Mouse (Mus musculus): Measurements from ENCODE around the gene Rsg1. TPM values are rescaled to one million over a fixed set of nuclear protein-coding genes. Genes with fewer than 3 reads are reported as not detected.

Gene Rsg1
- polyA plus RNA-seq, 1 experiment from 2014 or later = 3.3 TPM

DNA sequence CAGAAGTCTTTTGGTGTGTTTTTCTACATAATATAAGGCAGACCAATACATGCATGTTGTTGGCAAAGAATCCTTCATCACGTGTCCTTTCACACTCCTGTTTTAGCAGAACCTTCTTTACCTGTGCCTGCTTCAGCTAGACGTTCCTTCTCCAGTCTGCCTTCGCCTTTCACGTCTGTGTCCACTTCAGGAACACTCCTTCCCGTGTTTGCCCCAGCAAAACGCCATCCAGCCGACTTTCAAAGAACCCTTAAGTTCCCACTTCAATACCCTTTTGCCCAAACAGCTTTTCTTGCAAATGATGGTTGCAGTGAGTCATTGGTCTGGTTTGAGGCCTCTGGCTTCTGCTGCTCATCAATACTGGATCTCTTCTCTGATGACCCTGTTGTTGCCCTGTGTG lies 22.5 kb upstream of the Rsg1 start:
- ATAC-seq = no peak
- H3K36me3 ChIP-seq = peaks cover 70% of the 10 kb centered on the region
- no peaks in the 10 kb centered on the region for H3K27me3 ChIP-seq (replicated peaks)
- H3K4me3 ChIP-seq = no peak overlapping the region
- H3K27ac ChIP-seq = no peak overlapping the region
- no peak overlapping the region for H3K4me2 ChIP-seq
- no peaks in the 10 kb centered on the region for H3K9me3 ChIP-seq (replicated peaks)
- 83% methylated on average over 7 of the region's 7 CpGs for WGBS (ENCODE audit: insufficient replicate concordance)
- peaks cover 3% of the 10 kb centered on the region for H3K4me1 ChIP-seq
- no peak overlapping the region for H3K9ac ChIP-seq

GRCm38 (mm10) chr4:141194553-141194952 lies 19.2 kb upstream of the Rsg1 start:
- Histone ChIP-seq H3K27me3 (replicated peaks) (no peaks in the 10 kb centered on the region), H3K4me1 (peaks cover 7% of the 10 kb centered on the region), H3K4me3 (no peak overlapping the region), H3K36me3 (peaks cover 95% of the 10 kb centered on the region), H3K27ac (no peak overlapping the region), H3K9ac (no peak overlapping the region), H3K4me2 (no peak overlapping the region), H3K9me3 (replicated peaks) (no peaks in the 10 kb centered on the region)
- ATAC-seq = no peak
- 82% methylated on average over 6 of the region's 6 CpGs for WGBS (ENCODE audit: insufficient replicate concordance)

- no peak for ATAC-seq
- H3K9ac ChIP-seq = no peak overlapping the region
- no peak overlapping the region for H3K4me3 ChIP-seq
- no peak overlapping the region for H3K4me2 ChIP-seq
- 83% methylated on average over 13 of the region's 13 CpGs for WGBS (ENCODE audit: insufficient replicate concordance)
- peaks cover 12% of the 10 kb centered on the region for H3K4me1 ChIP-seq
- H3K36me3 ChIP-seq = peaks cover 98% of the 10 kb centered on the region
- H3K9me3 ChIP-seq (replicated peaks) = no peaks in the 10 kb centered on the region
- H3K27ac ChIP-seq = no peak overlapping the region
- H3K27me3 ChIP-seq (replicated peaks) = no peaks in the 10 kb centered on the region
These were observed 16.6 kb upstream of the Rsg1 start for GRCm38 (mm10) chr4:141196981-141197685.

GRCm38 (mm10) chr4:141197686-141198035 lies 16.1 kb upstream of the Rsg1 start:
- no peak for ATAC-seq
- Histone ChIP-seq H3K36me3 (peaks cover 98% of the 10 kb centered on the region), H3K9ac (no peak overlapping the region), H3K27me3 (replicated peaks) (no peaks in the 10 kb centered on the region), H3K4me2 (no peak overlapping the region), H3K4me1 (peaks cover 12% of the 10 kb centered on the region), H3K4me3 (no peak overlapping the region), H3K9me3 (replicated peaks) (no peaks in the 10 kb centered on the region), H3K27ac (no peak overlapping the region)
- WGBS (ENCODE audit: insufficient replicate concordance) = 95% methylated on average over 13 of the region's 13 CpGs

DNA sequence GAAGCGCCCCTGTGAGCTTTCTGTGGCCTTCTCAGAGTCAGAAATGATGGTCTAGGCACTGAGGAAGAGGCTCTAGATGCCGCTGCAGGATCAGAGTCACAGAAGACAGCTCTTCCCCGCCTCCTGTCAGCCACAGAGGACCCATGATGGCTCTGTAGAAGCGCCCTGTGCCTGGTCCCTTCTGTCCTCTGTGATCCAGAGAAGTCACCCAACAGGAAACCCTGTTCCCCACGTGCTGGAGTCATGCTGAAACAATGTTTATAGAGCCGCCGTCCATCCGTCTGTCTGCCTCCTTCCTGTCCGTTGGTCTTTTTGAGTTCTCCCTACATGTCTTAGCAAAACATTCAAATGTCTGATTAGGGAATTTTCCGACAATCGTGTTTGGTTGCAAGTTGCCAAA lies 12.8 kb upstream of the Rsg1 start:
- H3K36me3 ChIP-seq = peaks cover 91% of the 10 kb centered on the region
- no peak for ATAC-seq

GRCm38 (mm10) chr4:141202192-141202591 lies 11.6 kb upstream of the Rsg1 start:
- peaks cover 79% of the 10 kb centered on the region for H3K36me3 ChIP-seq
- no peak overlapping the region for H3K4me3 ChIP-seq
- no peaks in the 10 kb centered on the region for H3K27me3 ChIP-seq (replicated peaks)
- WGBS (ENCODE audit: insufficient replicate concordance) = 86% methylated on average over 6 of the region's 6 CpGs
- no peak for ATAC-seq
- H3K9me3 ChIP-seq (replicated peaks) = no peaks in the 10 kb centered on the region
- no peak overlapping the region for H3K9ac ChIP-seq
- peaks cover 6% of the 10 kb centered on the region for H3K4me1 ChIP-seq
- no peak overlapping the region for H3K27ac ChIP-seq
- no peak overlapping the region for H3K4me2 ChIP-seq

More for the DNA sequence above, 12.8 kb upstream of the Rsg1 start:
- no peak overlapping the region for H3K9ac ChIP-seq
- peak overlapping the region; percentile 7; the same call in 1 of the 2 replicates for H3K27ac ChIP-seq
- H3K4me2 ChIP-seq = no peak overlapping the region
- WGBS (ENCODE audit: insufficient replicate concordance) = 52% methylated on average over 11 of the region's 11 CpGs
- peaks cover 12% of the 10 kb centered on the region for H3K4me1 ChIP-seq
- H3K9me3 ChIP-seq (replicated peaks) = no peaks in the 10 kb centered on the region
- H3K27me3 ChIP-seq (replicated peaks) = no peaks in the 10 kb centered on the region
- no peak overlapping the region for H3K4me3 ChIP-seq

DNA sequence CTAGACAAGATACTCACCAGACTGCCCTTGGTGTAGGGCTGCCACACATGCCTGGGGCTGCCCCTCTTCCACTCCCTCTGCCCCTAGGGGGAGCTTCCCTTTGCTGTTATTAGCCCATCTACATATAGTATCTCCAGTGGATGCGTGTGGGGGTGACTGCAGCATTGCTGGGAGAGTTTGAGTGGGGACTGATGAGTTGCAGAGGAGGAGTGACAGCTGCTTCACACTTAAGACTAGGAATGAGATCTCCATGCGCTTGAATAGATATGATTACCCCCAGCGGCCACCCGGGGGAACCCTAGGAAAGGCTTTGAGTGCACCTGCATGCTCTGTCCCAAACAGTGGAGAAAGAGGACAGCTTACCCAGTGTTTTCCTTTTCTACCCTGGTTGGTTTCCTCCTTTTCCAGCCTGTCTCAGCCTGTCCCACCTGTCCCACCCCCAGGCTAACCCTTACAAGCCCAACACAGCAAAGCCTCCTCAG lies 9.1 kb upstream of the Rsg1 start:
- H3K27ac ChIP-seq = no peak overlapping the region
- WGBS (ENCODE audit: insufficient replicate concordance) = 77% methylated on average over 4 of the region's 4 CpGs
- ATAC-seq = no peak; the same call in 1 of the 2 replicates
- no peak overlapping the region for H3K4me2 ChIP-seq
- no peaks in the 10 kb centered on the region for H3K27me3 ChIP-seq (replicated peaks)
- no peaks in the 10 kb centered on the region for H3K9me3 ChIP-seq (replicated peaks)
- peaks cover 55% of the 10 kb centered on the region for H3K36me3 ChIP-seq
- H3K4me1 ChIP-seq = 0 out of 2 replicates have a peak, but pooled peaks cover 5% of the 10 kb centered on the region
- no peak overlapping the region for H3K9ac ChIP-seq
- H3K4me3 ChIP-seq = no peak overlapping the region

DNA sequence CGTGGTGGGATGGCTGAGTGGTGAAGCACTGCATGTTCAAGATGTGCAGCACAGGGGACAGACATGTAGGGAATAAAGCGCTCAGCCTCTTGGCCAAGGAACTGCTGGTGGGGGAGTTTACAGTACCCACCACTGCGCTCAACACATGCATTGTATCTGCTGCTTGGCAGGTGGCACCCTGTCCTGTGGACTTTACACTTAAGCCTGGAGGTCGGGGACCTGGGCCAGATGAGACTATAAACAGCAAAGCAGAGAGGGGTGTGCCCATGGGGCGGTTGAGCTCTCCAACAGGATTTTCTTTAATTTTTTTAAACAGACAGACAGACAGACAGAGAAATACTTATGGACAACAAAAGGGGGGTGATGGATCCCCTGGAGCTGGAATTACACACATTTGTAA lies 6.7 kb upstream of the Rsg1 start:
- Histone ChIP-seq H3K27ac (no peak overlapping the region), H3K4me1 (0 out of 2 replicates have a peak, but pooled peaks cover 4% of the 10 kb centered on the region), H3K36me3 (peaks cover 30% of the 10 kb centered on the region), H3K4me2 (no peak overlapping the region), H3K4me3 (no peak overlapping the region), H3K9me3 (replicated peaks) (no peaks in the 10 kb centered on the region), H3K27me3 (replicated peaks) (no peaks in the 10 kb centered on the region), H3K9ac (no peak overlapping the region)
- WGBS (ENCODE audit: insufficient replicate concordance) = 85% methylated on average over 5 of the region's 5 CpGs
- ATAC-seq = no peak

GRCm38 (mm10) chr4:141210524-141211219 lies 3.1 kb upstream of the Rsg1 start:
- WGBS (ENCODE audit: insufficient replicate concordance) = 62% methylated on average over 14 of the region's 14 CpGs
- ATAC-seq = peak; percentile 57
- H3K9me3 ChIP-seq (replicated peaks) = no peaks in the 10 kb centered on the region
- peak overlapping the region; percentile 60 for H3K4me2 ChIP-seq
- H3K4me1 ChIP-seq = peaks cover 28% of the 10 kb centered on the region
- H3K4me3 ChIP-seq = peak overlapping the region; percentile 52
- H3K36me3 ChIP-seq = no peaks in the 10 kb centered on the region
- peak overlapping the region; percentile 84 for H3K27ac ChIP-seq
- H3K27me3 ChIP-seq (replicated peaks) = no peaks in the 10 kb centered on the region
- peak overlapping the region; percentile 63 for H3K9ac ChIP-seq

DNA sequence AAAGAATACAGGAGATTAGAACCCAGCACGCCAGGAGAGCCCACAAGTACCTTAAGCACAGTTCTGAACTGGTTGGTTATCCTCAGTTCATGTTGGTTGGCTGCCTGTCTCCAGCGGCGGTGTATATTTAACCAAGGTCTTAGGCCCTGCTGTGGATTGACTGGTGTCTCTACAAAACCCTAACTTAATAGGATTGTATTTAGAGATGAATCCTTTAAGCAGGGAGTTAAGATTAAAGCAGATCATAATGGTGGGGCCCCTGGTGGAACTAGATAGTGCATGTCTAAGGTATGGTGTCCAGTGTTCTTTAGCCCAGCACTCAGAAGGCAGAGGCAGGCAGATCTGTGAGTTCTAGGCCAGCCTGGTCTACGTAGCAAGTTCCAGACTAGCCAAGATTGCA lies 2.1 kb upstream of the Rsg1 start:
- Histone ChIP-seq H3K9me3 (replicated peaks) (no peaks in the 10 kb centered on the region), H3K4me3 (no peak overlapping the region), H3K4me1 (peaks cover 28% of the 10 kb centered on the region), H3K27ac (0 out of 2 replicates have a peak overlapping the region, but pooled peaks have one; percentile 84), H3K4me2 (no peak overlapping the region), H3K36me3 (no peaks in the 10 kb centered on the region), H3K27me3 (replicated peaks) (no peaks in the 10 kb centered on the region), H3K9ac (no peak overlapping the region)
- no peak for ATAC-seq
- 80% methylated on average over 4 of the region's 4 CpGs for WGBS (ENCODE audit: insufficient replicate concordance)

- Histone ChIP-seq H3K4me1 (peaks cover 30% of the 10 kb centered on the region), H3K4me2 (peak overlapping the region; percentile 98), H3K27me3 (replicated peaks) (no peaks in the 10 kb centered on the region), H3K9ac (no peak overlapping the region), H3K4me3 (no peak overlapping the region), H3K9me3 (replicated peaks) (no peaks in the 10 kb centered on the region), H3K27ac (peak overlapping the region; percentile 62; the same call in 1 of the 2 replicates), H3K36me3 (no peaks in the 10 kb centered on the region)
- 80% methylated on average over 9 of the region's 9 CpGs for WGBS (ENCODE audit: insufficient replicate concordance)
- ATAC-seq = no peak
These were observed 864 bp upstream of the Rsg1 start for GRCm38 (mm10) chr4:141212892-141213291.

GRCm38 (mm10) chr4:141213342-141213741 lies 414 bp upstream of the Rsg1 start:
- WGBS (ENCODE audit: insufficient replicate concordance) = 48% methylated on average over 2 of the region's 2 CpGs
- Histone ChIP-seq H3K9me3 (replicated peaks) (no peaks in the 10 kb centered on the region), H3K4me1 (peaks cover 34% of the 10 kb centered on the region), H3K27ac (peak overlapping the region; percentile 62; the same call in 1 of the 2 replicates), H3K4me2 (peak overlapping the region; percentile 98), H3K9ac (peak overlapping the region; percentile 73), H3K36me3 (no peaks in the 10 kb centered on the region), H3K27me3 (replicated peaks) (no peaks in the 10 kb centered on the region), H3K4me3 (peak overlapping the region; percentile 65)
- no peak for ATAC-seq

Measured in liver, embryonic 12.5 days (tissue).